Mouse (Mus musculus): Measurements from ENCODE around the gene Gpd2. TPM values are rescaled to one million over a fixed set of nuclear protein-coding genes. Genes with fewer than 3 reads are reported as not detected.

The Gpd2 gene
- polyA plus RNA-seq (2012; fragmentation: generic; extraction: Trizol): 11.1 TPM

DNA sequence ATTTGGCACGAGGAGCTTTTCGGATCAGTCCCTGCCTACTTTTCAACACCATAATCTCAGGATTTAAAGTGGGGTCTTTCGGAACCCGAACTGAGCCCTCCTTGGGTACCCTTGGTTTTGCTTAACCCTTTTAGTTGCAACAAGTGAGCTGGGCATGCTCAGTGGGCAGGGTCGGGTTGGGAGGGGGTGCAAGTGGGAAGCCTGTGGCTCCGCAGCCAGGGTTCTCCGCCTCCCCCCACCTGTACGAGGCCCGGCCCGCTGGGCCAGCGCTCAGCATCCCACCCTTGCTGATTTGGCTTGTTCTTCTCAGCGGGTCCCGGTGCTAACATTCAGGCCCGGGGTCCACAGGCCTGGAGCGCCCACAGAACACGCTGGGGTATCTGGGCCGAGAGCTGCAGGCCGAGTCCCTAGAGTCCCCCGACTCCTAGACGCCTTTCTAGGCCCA lies at the start of gene Gpd2:
Gene Gpd2, plus strand, starts transcription at position 161 of the 445 bp plus-strand sequence.
- H3K4me3 ChIP-seq: peak within 1 kb of the TSS; percentile 86
- H3K4me2 ChIP-seq (ENCODE audit: low read depth): peak within 1 kb of the TSS; percentile 95
- H3K27me3 ChIP-seq (ENCODE audit: control insufficient read depth, insufficient read depth, insufficient read length): no peaks in the 10 kb centered on the region
- TF ChIP-seq POLR2A (IDR thresholded peaks at IDR 0.05; ENCODE audit: insufficient read length, low read depth) (no peak), CEBPB (IDR thresholded peaks at IDR 0.05; ENCODE audit: insufficient read depth, poor library complexity, severe bottlenecking) (no peak), POLR2AphosphoS2 (IDR thresholded peaks at IDR 0.05; ENCODE audit: insufficient read length, low read depth) (no peak), E2F4 (IDR thresholded peaks at IDR 0.05; ENCODE audit: insufficient read depth) (no peak)
- no peaks in the 10 kb centered on the region for H3K36me3 ChIP-seq (ENCODE audit: control insufficient read depth, insufficient read depth)
- peak within 1 kb of the TSS; percentile 52 for H3ac ChIP-seq (ENCODE audit: control insufficient read depth, insufficient read length)
- peaks cover 35% of the 10 kb centered on the region for H3K79me2 ChIP-seq (ENCODE audit: control insufficient read depth, insufficient read depth)

DNA sequence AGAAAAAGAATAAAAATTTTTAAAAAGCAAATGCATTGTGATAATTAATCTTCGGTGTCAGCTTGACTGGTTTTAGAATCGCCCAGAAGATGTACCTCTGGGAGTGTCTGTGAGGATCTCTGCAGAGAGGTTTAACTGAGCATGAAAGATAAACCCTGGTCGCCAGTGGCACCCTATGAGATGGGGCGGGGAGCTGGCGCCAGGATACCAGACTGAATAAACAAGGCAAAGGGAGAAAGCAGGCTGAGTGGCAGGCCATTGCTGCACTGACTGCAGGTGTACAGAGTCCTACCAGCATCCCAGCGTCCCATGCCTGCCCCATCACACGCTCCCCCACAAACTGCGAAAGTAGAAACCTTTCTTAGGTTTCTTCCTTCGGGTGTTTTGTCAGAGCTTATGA lies 49.2 kb upstream of the Gpd2 start:
- H3K4me3 ChIP-seq: no peak overlapping the region
- H3K36me3 ChIP-seq (ENCODE audit: control insufficient read depth, insufficient read depth): no peaks in the 10 kb centered on the region
- no peak overlapping the region for H3ac ChIP-seq (ENCODE audit: control insufficient read depth, insufficient read length)
- no peak overlapping the region for H3K4me2 ChIP-seq (ENCODE audit: low read depth)
- H3K79me2 ChIP-seq (ENCODE audit: control insufficient read depth, insufficient read depth): no peaks in the 10 kb centered on the region
- no peaks in the 10 kb centered on the region for H3K27me3 ChIP-seq (ENCODE audit: control insufficient read depth, insufficient read depth, insufficient read length)
- no peak for TF ChIP-seq MYOD1 (IDR thresholded peaks at IDR 0.05; ENCODE audit: control insufficient read depth in 1 of 3, insufficient read length in 2 of 3, low read depth in 2 of 3)
- no peak for TF ChIP-seq POLR2A (IDR thresholded peaks at IDR 0.05; ENCODE audit: insufficient read length, low read depth)
- no peak for TF ChIP-seq MAX (IDR thresholded peaks at IDR 0.05; ENCODE audit: low read depth)
- no peak for TF ChIP-seq E2F4 (IDR thresholded peaks at IDR 0.05; ENCODE audit: insufficient read depth)
- no peak for TF ChIP-seq POLR2AphosphoS2 (IDR thresholded peaks at IDR 0.05; ENCODE audit: insufficient read length, low read depth)
- no peak for TF ChIP-seq REST (IDR thresholded peaks at IDR 0.05; ENCODE audit: insufficient read depth, insufficient read length)
- no peak for TF ChIP-seq SRF (IDR thresholded peaks at IDR 0.05; ENCODE audit: control insufficient read depth, insufficient read length, low read depth)
- no peak for TF ChIP-seq TCF3 (IDR thresholded peaks at IDR 0.05; ENCODE audit: insufficient read length, low read depth)
- no peak for TF ChIP-seq MYOG (IDR thresholded peaks at IDR 0.05; ENCODE audit: control insufficient read depth in 1 of 3, insufficient read depth in 1 of 3, insufficient read length in 2 of 3, low read depth in 2 of 3)
- TF ChIP-seq CEBPB (IDR thresholded peaks at IDR 0.05; ENCODE audit: insufficient read depth, poor library complexity, severe bottlenecking): no peak
- no peak for TF ChIP-seq TCF12 (IDR thresholded peaks at IDR 0.05; ENCODE audit: insufficient read depth, poor library complexity, severe bottlenecking)
- no peak for TF ChIP-seq USF1 (IDR thresholded peaks at IDR 0.05; ENCODE audit: low read depth)

DNA sequence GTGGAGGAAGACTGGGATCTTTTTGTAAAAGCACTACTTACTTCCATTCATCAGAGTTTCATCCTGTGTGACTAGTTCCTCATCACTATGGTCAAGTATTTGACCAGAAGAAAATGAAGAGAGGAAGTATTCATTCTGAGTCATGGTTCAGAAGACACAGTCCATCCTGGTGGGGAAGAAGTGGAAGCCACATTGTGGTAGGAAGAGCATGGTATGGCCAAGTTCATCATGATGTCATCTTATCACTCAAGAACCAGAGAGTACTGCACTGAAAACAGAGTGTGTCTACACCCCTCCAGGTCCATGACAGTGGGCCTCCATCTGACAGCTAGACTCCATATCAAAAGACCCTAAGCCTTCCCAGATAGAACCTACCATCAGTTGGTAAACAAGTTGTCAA lies 46.6 kb upstream of the Gpd2 start:
- Histone ChIP-seq H3ac (ENCODE audit: control insufficient read depth, insufficient read length) (no peak overlapping the region), H3K36me3 (ENCODE audit: control insufficient read depth, insufficient read depth) (no peaks in the 10 kb centered on the region), H3K4me2 (ENCODE audit: low read depth) (no peak overlapping the region), H3K79me2 (ENCODE audit: control insufficient read depth, insufficient read depth) (no peaks in the 10 kb centered on the region), H3K4me3 (no peak overlapping the region), H3K27me3 (ENCODE audit: control insufficient read depth, insufficient read depth, insufficient read length) (no peaks in the 10 kb centered on the region)
- TF ChIP-seq POLR2AphosphoS2 (IDR thresholded peaks at IDR 0.05; ENCODE audit: insufficient read length, low read depth): no peak
- TF ChIP-seq POLR2A (IDR thresholded peaks at IDR 0.05; ENCODE audit: insufficient read length, low read depth): no peak
- no peak for TF ChIP-seq SRF (IDR thresholded peaks at IDR 0.05; ENCODE audit: control insufficient read depth, insufficient read length, low read depth)
- TF ChIP-seq USF1 (IDR thresholded peaks at IDR 0.05; ENCODE audit: low read depth): no peak
- TF ChIP-seq MAX (IDR thresholded peaks at IDR 0.05; ENCODE audit: low read depth): no peak
- TF ChIP-seq CEBPB (IDR thresholded peaks at IDR 0.05; ENCODE audit: insufficient read depth, poor library complexity, severe bottlenecking): no peak
- no peak for TF ChIP-seq REST (IDR thresholded peaks at IDR 0.05; ENCODE audit: insufficient read depth, insufficient read length)
- no peak for TF ChIP-seq E2F4 (IDR thresholded peaks at IDR 0.05; ENCODE audit: insufficient read depth)
- no peak for TF ChIP-seq TCF12 (IDR thresholded peaks at IDR 0.05; ENCODE audit: insufficient read depth, poor library complexity, severe bottlenecking)
- TF ChIP-seq MYOD1 (IDR thresholded peaks at IDR 0.05; ENCODE audit: control insufficient read depth in 1 of 3, insufficient read length in 2 of 3, low read depth in 2 of 3): no peak
- TF ChIP-seq MYOG (IDR thresholded peaks at IDR 0.05; ENCODE audit: control insufficient read depth in 1 of 3, insufficient read depth in 1 of 3, insufficient read length in 2 of 3, low read depth in 2 of 3): no peak
- no peak for TF ChIP-seq TCF3 (IDR thresholded peaks at IDR 0.05; ENCODE audit: insufficient read length, low read depth)

- Histone ChIP-seq H3K4me2 (ENCODE audit: low read depth) (no peak overlapping the region), H3K79me2 (ENCODE audit: control insufficient read depth, insufficient read depth) (no peaks in the 10 kb centered on the region), H3K27me3 (ENCODE audit: control insufficient read depth, insufficient read depth, insufficient read length) (no peaks in the 10 kb centered on the region), H3K4me3 (no peak overlapping the region), H3K36me3 (ENCODE audit: control insufficient read depth, insufficient read depth) (no peaks in the 10 kb centered on the region), H3ac (ENCODE audit: control insufficient read depth, insufficient read length) (no peak overlapping the region)
- TF ChIP-seq MYOG (IDR thresholded peaks at IDR 0.05; ENCODE audit: control insufficient read depth in 1 of 3, insufficient read depth in 1 of 3, insufficient read length in 2 of 3, low read depth in 2 of 3): no peak
- TF ChIP-seq MYOD1 (IDR thresholded peaks at IDR 0.05; ENCODE audit: control insufficient read depth in 1 of 3, insufficient read length in 2 of 3, low read depth in 2 of 3): no peak
- no peak for TF ChIP-seq E2F4 (IDR thresholded peaks at IDR 0.05; ENCODE audit: insufficient read depth)
- TF ChIP-seq USF1 (IDR thresholded peaks at IDR 0.05; ENCODE audit: low read depth): no peak
- no peak for TF ChIP-seq MAX (IDR thresholded peaks at IDR 0.05; ENCODE audit: low read depth)
- no peak for TF ChIP-seq POLR2AphosphoS2 (IDR thresholded peaks at IDR 0.05; ENCODE audit: insufficient read length, low read depth)
- TF ChIP-seq TCF12 (IDR thresholded peaks at IDR 0.05; ENCODE audit: insufficient read depth, poor library complexity, severe bottlenecking): no peak
- no peak for TF ChIP-seq CEBPB (IDR thresholded peaks at IDR 0.05; ENCODE audit: insufficient read depth, poor library complexity, severe bottlenecking)
- no peak for TF ChIP-seq TCF3 (IDR thresholded peaks at IDR 0.05; ENCODE audit: insufficient read length, low read depth)
Observed at GRCm38 (mm10) chr2:57199046-57199445, 38.4 kb upstream of the Gpd2 start.

DNA sequence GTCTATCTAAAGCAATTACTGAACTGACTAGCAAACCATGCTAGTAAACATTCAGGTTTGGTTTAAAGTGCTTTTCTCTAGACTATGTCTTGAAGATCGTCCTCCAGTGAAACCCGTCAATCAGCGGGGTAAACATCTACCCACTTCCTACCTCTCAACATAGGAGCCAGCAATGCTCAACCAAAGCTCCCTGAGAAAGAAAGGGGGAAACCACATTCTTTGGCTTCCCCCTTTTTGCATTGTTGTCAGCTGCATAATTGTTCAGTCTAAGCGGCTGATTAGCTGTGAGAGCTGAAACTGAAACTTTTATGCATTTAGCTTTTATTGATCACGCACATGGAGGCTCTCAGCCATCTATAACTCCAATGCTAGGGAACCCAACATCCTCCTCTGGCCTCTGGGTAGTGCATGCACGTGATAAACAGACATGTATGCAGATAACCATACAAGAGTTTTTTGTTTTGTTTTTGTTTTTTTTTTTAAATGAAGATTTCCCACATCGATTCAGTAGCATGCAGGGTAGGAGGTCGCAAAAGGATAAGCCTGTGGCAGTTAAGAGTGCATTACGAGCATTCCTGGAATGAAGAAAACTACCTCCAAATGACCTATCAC lies 28.9 kb upstream of the Gpd2 start:
- H3K79me2 ChIP-seq (ENCODE audit: control insufficient read depth, insufficient read depth): no peaks in the 10 kb centered on the region
- H3K4me2 ChIP-seq (ENCODE audit: low read depth): no peak overlapping the region
- no peaks in the 10 kb centered on the region for H3K36me3 ChIP-seq (ENCODE audit: control insufficient read depth, insufficient read depth)
- TF ChIP-seq MYOD1 (IDR thresholded peaks at IDR 0.05; ENCODE audit: control insufficient read depth in 1 of 3, insufficient read length in 2 of 3, low read depth in 2 of 3): no peak
- TF ChIP-seq REST (IDR thresholded peaks at IDR 0.05; ENCODE audit: insufficient read depth, insufficient read length): no peak
- TF ChIP-seq POLR2A (IDR thresholded peaks at IDR 0.05; ENCODE audit: insufficient read length, low read depth): no peak
- TF ChIP-seq POLR2AphosphoS2 (IDR thresholded peaks at IDR 0.05; ENCODE audit: insufficient read length, low read depth): no peak
- TF ChIP-seq USF1 (IDR thresholded peaks at IDR 0.05; ENCODE audit: low read depth): no peak
- TF ChIP-seq SRF (IDR thresholded peaks at IDR 0.05; ENCODE audit: control insufficient read depth, insufficient read length, low read depth): no peak
- no peak for TF ChIP-seq TCF3 (IDR thresholded peaks at IDR 0.05; ENCODE audit: insufficient read length, low read depth)
- TF ChIP-seq MAX (IDR thresholded peaks at IDR 0.05; ENCODE audit: low read depth): no peak
- no peak for TF ChIP-seq TCF12 (IDR thresholded peaks at IDR 0.05; ENCODE audit: insufficient read depth, poor library complexity, severe bottlenecking)
- no peak for TF ChIP-seq CEBPB (IDR thresholded peaks at IDR 0.05; ENCODE audit: insufficient read depth, poor library complexity, severe bottlenecking)
- H3ac ChIP-seq (ENCODE audit: control insufficient read depth, insufficient read length): no peak overlapping the region
- no peaks in the 10 kb centered on the region for H3K27me3 ChIP-seq (ENCODE audit: control insufficient read depth, insufficient read depth, insufficient read length)
- H3K4me3 ChIP-seq: no peak overlapping the region
